Mouse (Mus musculus): Measurements from ENCODE around the gene Slc6a13.

DNA sequence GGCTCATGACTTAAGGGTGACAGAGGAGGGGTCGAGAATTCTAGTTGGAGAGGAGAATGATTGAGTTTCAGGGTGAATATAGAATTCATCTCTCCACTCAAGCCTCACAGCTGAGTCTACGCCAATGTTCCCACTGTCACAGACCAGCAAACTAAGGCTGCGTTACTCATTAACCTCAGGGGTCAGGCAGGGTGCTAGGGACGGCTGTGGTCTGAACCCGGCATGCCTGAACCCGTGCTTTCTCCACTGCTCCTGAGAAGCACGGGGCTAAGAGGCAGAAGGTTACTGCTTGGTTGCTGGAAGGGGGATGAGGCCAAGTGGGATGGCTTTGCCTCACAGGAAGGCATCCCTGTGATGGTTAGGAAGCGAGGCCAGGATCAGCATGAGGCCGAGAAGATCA lies 477 bp downstream of the Slc6a13 start:
- no peak for TF ChIP-seq ZNF384 (IDR thresholded peaks at IDR 0.05; ENCODE audit: low read depth, low read length)
- no peak for TF ChIP-seq ZC3H11A (IDR thresholded peaks at IDR 0.05; ENCODE audit: borderline replicate concordance, low read depth, low read length)
- TF ChIP-seq CHD2 (IDR thresholded peaks at IDR 0.05; ENCODE audit: low read depth, low read length), result no peak
- TF ChIP-seq HCFC1 (IDR thresholded peaks at IDR 0.05; ENCODE audit: borderline replicate concordance, insufficient read depth, low read length), result no peak
- no peak for TF ChIP-seq MAFK (IDR thresholded peaks at IDR 0.05; ENCODE audit: insufficient read depth, low read depth, low read length)
